Mouse (Mus musculus) kidney, postnatal 25 days (tissue): ENCODE results near the gene Madcam1.
A peak's percentile ranks its signal among the peaks of the same experiment; 100 is the strongest.
"Not testable (repeated sequence)": the region's sequence is repeated elsewhere in the genome, so short reads cannot be mapped to it uniquely, and the experiment has no call there.

ENCODE experiments used
- DNase-seq, 2 experiments: peaks; one replicate each; pipeline ENCODE4 v3.0.0; 2021; ENCODE audit warnings: mixed read lengths in 2 of 2

The Madcam1 gene

GRCm38 (mm10) chr10:79691986-79692548 is 27.7 kb downstream of the Madcam1 start:
- no peak for DNase-seq

GRCm38 (mm10) chr10:79693580-79694378 is 29.4 kb downstream of the Madcam1 start:
- no peak for DNase-seq

GRCm38 (mm10) chr10:79694379-79694655 is 30.0 kb downstream of the Madcam1 start:
- no peak for DNase-seq

GRCm38 (mm10) chr10:79695231-79696128 is 31.1 kb downstream of the Madcam1 start:
- peak; percentile 82 to 89 for DNase-seq

- DNase-seq: peak in 1 of 2 experiments; percentile 48
Observed at GRCm38 (mm10) chr10:79696129-79696651, 31.8 kb downstream of the Madcam1 start.

- DNase-seq: no peak
Observed at GRCm38 (mm10) chr10:79697916-79698315, 33.6 kb downstream of the Madcam1 start.

GRCm38 (mm10) chr10:79698459-79698858 is 34.1 kb downstream of the Madcam1 start:
- DNase-seq: no peak

- no peak for DNase-seq
Observed at GRCm38 (mm10) chr10:79700676-79701075, 36.3 kb downstream of the Madcam1 start.

- peak; percentile 53 to 76 for DNase-seq
Observed at GRCm38 (mm10) chr10:79701443-79702129, 37.2 kb downstream of the Madcam1 start.

- not testable (repeated sequence) for DNase-seq
Observed at GRCm38 (mm10) chr10:79702970-79703369, 38.6 kb downstream of the Madcam1 start.

- no peak for DNase-seq
Observed at GRCm38 (mm10) chr10:79703541-79703940, 39.2 kb downstream of the Madcam1 start.

GRCm38 (mm10) chr10:79704065-79704969 is 40.0 kb downstream of the Madcam1 start, which contains the start of gene Bsg:
TSS of gene Bsg (plus strand) at chr10:79704491.
- peak; percentile 99 to 100 for DNase-seq

- DNase-seq: no peak
Observed at GRCm38 (mm10) chr10:79704970-79705360, 40.6 kb downstream of the Madcam1 start.

GRCm38 (mm10) chr10:79705951-79706350 is 41.6 kb downstream of the Madcam1 start:
- no peak for DNase-seq

- DNase-seq: peak in 1 of 2 experiments; percentile 62
Observed at GRCm38 (mm10) chr10:79706406-79707094, 42.2 kb downstream of the Madcam1 start.

GRCm38 (mm10) chr10:79707162-79707561 is 42.8 kb downstream of the Madcam1 start:
- DNase-seq: no peak

GRCm38 (mm10) chr10:79707759-79708158 is 43.4 kb downstream of the Madcam1 start:
- no peak for DNase-seq

GRCm38 (mm10) chr10:79708668-79709067 is 44.3 kb downstream of the Madcam1 start:
- DNase-seq: no peak

GRCm38 (mm10) chr10:79709307-79709706 is 44.9 kb downstream of the Madcam1 start:
- DNase-seq: no peak

GRCm38 (mm10) chr10:79712029-79712428 is 47.7 kb downstream of the Madcam1 start:
- DNase-seq: no peak
